Mouse (Mus musculus) cerebellum, adult (tissue): ENCODE results near the gene Tlx3.

Experiments
- ATAC-seq: cut with Nextera tagmentation; 2 replicates; pipeline ENCODE4 v1.9.2; 2017; ENCODE audit warnings: mild to moderate bottlenecking, moderate library complexity, mixed read lengths; ENCODE audit not compliant: insufficient number of reproducible peaks, low FRiP score, low TSS enrichment

Gene Tlx3

DNA sequence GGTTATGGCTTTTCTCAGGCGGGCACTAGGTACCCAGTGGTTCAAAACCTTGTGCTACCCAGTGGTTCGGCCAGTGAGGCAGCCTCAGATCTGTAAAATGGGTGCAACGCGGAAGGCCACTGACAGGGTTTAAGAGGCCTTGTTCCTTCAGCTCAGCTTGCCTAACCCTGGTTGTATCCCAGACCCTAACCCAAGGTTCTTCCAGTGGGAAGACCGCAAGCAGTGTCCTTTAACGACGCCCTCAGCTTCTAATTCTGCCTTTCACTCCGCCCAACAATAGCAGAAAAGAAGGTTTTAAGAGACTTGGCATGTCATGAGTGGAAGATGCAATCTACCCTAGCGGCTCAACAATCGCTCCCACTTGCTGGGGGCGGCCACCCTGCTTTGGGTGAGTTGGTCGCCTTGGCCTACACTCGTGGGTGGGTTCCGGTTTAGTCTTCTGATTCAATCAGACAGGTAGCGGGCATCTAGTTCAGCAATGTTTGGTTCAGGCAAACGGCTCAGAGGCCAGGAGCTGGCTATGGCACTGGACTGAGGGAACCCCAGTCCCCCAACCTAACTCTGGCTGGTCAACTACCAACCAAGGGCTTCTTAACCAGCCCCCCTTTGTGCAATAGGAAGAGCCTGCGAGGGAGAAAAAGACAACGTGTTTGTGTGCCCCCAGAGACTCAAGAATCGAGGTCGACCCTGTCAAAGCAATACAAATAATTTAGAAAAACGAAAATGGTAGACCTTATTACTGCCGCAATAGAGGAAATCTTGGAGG lies 4.9 kb downstream of the Tlx3 start:
- ATAC-seq: no peak

GRCm38 (mm10) chr11:33197673-33198072 lies 5.7 kb downstream of the Tlx3 start:
- no peak for ATAC-seq

DNA sequence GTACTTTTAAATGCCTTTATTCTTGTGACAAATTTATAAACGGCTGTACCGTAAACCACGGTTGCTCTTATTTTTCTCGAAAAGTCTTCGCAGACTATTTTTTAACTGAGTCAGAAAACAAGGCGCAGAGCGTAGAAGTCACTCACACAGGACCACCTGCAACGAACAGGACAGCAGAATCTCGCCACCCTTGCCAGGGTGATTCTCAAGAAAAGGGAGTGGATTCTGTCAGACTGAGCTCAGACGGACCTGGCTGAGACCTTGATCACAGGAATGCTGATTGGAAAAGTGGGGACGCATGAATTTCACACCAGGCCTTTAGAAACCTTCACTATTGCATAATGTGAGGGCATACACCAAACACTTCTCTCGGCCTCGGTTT lies 6.3 kb downstream of the Tlx3 start:
- ATAC-seq: no peak

GRCm38 (mm10) chr11:33196447-33197132 lies 6.8 kb downstream of the Tlx3 start:
- no peak for ATAC-seq

GRCm38 (mm10) chr11:33195531-33196446 lies 7.6 kb downstream of the Tlx3 start:
- no peak for ATAC-seq

GRCm38 (mm10) chr11:33195061-33195460 lies 8.3 kb downstream of the Tlx3 start:
- no peak for ATAC-seq

- ATAC-seq: no peak
Measured at GRCm38 (mm10) chr11:33193695-33194094, 9.7 kb downstream of the Tlx3 start.

DNA sequence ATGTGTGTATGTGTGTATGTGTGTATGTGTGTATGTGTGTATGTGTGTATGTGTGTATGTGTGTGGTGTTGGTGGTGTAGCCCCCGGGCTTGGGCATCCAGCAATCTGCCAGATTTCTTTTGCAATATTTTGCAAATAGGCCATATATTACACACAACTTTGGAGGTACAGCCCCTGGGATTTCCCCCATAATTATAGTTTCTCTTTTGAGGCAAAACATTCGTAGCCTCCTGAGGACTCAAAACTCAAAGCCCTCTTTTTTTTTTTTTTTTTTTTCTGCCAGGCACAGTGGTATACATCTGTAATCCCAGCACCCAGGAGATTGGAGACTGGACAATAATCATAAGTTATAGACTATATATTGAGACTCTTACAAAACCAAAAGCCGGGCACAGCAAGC lies 21.6 kb downstream of the Tlx3 start:
- no peak for ATAC-seq

- ATAC-seq: no peak
Measured at GRCm38 (mm10) chr11:33180701-33181116, 22.7 kb downstream of the Tlx3 start.

- ATAC-seq: no peak
Measured at GRCm38 (mm10) chr11:33179802-33180201, 23.6 kb downstream of the Tlx3 start.

- ATAC-seq: peak; percentile 75
Measured at GRCm38 (mm10) chr11:33176525-33177245, 26.7 kb downstream of the Tlx3 start.

- no peak for ATAC-seq
Measured at GRCm38 (mm10) chr11:33175768-33176167, 27.6 kb downstream of the Tlx3 start.

DNA sequence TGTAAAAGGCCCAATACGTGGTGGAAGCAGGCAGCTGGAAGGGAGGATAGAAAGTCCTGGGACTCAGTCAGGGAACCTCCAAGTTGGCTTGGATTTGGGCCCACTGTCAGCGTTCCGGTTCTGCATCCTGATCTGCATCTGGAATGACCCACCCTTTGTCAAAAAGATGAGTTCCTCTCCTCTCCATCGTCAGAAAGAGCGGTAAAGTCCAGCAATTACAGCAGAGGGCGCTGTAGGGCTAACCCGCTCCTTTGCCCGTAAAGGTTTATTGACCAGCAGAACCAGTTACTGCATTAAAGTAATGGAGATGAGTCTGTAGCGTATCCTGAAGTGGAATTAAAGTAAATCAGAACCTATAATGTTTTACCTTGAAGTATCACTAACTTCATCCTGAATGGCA lies 32.9 kb downstream of the Tlx3 start:
- ATAC-seq: no peak

DNA sequence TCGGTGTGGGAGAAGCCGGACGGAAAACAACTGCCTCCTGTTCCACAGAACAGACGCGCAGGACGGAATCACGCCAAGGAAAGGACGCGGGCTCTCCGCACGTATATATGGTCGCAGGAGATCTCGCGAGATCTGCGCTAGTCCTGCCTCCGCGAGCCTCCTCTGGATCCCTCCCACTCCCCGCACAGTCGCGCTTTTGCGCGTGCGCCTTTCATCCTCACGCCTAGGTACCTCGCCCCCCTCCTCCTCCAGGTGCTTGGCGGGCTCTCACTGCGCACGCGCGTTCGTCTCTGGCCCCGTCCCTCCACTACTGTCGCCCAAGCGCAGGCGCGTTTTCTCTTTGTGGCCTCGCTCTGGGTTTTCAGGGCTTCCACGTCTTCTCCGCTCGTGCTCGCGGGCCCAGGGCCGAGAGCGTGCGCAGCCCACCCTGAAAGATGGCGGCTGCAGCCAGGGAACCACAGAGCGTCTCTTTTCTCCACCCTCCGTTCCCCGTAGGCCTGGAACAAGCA lies 40.3 kb downstream of the Tlx3 start, which contains the start of gene Npm1:
Gene Npm1, minus strand, starts transcription at position 209 of the 509 bp plus-strand sequence.
- peak; percentile 98 for ATAC-seq

GRCm38 (mm10) chr11:33162211-33162997 lies 41.0 kb downstream of the Tlx3 start:
- peak; percentile 42 for ATAC-seq

GRCm38 (mm10) chr11:33159741-33160140 lies 43.6 kb downstream of the Tlx3 start:
- ATAC-seq: no peak

DNA sequence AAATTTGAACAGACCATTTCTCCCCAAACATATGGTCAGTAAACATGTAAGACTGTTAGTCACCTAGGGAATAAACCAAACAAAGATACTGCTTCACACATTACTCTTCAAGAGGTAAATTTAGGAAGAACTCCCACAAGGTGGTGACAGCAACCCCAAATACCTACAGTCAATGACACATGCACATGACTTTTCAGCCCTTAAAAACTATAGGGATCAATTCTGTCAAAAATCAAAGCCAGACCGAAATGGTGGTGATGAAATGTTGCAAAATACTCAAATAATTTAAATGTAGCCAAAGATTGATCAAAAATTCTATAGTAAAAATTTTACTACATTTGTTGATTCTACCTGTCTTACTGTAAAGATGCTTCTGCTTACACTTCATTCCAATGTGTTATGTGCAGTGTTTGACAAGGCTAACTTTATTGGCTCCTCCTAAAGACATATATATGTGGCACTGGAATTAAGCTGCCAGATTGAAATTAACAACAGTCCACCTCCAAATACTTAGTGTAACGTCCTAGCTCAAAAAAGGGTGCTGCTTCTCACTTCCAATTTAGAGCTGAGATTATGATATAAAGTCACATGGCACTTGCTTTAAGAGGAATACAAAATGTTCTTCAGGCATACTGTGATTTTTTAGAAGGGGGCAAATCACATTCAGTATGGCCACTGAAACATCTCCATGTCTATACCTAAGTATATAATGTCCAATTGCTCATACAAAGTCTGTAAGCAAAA lies 45.8 kb downstream of the Tlx3 start:
- ATAC-seq: no peak

DNA sequence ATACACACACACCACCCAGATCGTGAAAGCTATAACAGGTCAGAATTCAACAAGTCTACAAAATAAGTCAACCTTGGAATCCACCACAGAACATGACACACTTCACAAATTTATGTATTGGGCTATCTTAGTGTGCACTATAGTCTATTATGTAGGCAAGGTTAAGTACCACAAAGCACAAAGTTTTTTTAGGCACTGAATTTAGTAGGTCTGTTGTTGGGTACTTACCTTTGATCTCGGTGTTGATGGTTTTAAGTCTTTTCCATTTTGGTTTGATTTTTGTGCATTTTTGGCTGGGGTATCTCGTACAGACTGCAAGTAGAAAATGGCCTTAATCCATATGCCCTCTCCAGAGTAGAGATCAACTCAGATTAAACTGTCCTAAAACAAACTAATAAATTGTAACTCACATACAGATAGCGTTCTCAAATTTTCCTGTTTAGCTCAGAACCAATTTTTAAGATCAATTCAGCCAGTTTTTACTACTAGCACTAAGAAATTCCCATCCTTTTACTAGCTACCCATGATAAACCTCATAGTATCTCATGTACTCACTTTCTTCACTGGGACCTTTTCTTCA lies 46.9 kb downstream of the Tlx3 start:
- no peak for ATAC-seq
